Mouse (Mus musculus) testis, adult 2 months (tissue): ENCODE data around the gene Ablim1. TPM values are rescaled to one million over a fixed set of nuclear protein-coding genes. Genes with fewer than 3 reads are reported as not detected.

Source experiments
- H3K27ac ChIP-seq: fragments of 200-500 bp; 2 replicates; pipeline ENCODE4 v1.5.1; 2012; ENCODE audit warnings: low read depth, low read length; ENCODE audit not compliant: control insufficient read depth, insufficient read depth
- H3K27me3 ChIP-seq: fragments of 200-500 bp; 2 replicates; pipeline ENCODE4 v1.6.1; 2012; ENCODE audit warnings: mild to moderate bottlenecking, low read length, moderate library complexity; ENCODE audit not compliant: control insufficient read depth, insufficient read depth
- H3K36me3 ChIP-seq: fragments of 200-500 bp; 2 replicates; pipeline ENCODE4 v1.6.1; 2012; ENCODE audit warnings: mild to moderate bottlenecking, low read length; ENCODE audit not compliant: control insufficient read depth, insufficient read depth
- H3K4me1 ChIP-seq: fragments of 200-500 bp; 2 replicates; pipeline ENCODE4 v1.6.1; 2012; ENCODE audit warnings: low read length; ENCODE audit not compliant: control insufficient read depth, insufficient read depth
- H3K4me3 ChIP-seq: fragments of 200-500 bp; 2 replicates; pipeline ENCODE4 v1.5.1; 2012; ENCODE audit warnings: low read depth, mild to moderate bottlenecking, low read length, moderate library complexity, mixed read lengths; ENCODE audit not compliant: control insufficient read depth
- CTCF ChIP-seq: fragments of 200-500 bp; IDR thresholded peaks from 2 replicates; pipeline ENCODE4 v1.5.1; 2012; ENCODE audit warnings: low read depth, mild to moderate bottlenecking, inconsistent platforms, low read length, moderate library complexity; ENCODE audit not compliant: control insufficient read depth, insufficient read depth, insufficient replicate concordance
- POLR2A ChIP-seq: fragments of 200-500 bp; IDR thresholded peaks from 2 replicates; pipeline ENCODE4 v1.6.1; 2012; ENCODE audit warnings: low read depth, mild to moderate bottlenecking, inconsistent platforms, low read length, moderate library complexity; ENCODE audit not compliant: control insufficient read depth
- polyA plus RNA-seq: library from polyadenylated mRNA; depleted of rRNA; stranded (reverse); fragments of >200 nt; gene quantifications from 2 replicates; pipeline ENCODE4 v1.2.3, GENCODE M21; 2012

Ablim1 gene
- polyA plus RNA-seq, 1 experiment: 3.0 TPM

- no peak for TF ChIP-seq POLR2A
- TF ChIP-seq CTCF: no peak
- Histone ChIP-seq H3K4me3 (no peak overlapping the region), H3K27ac (no peak overlapping the region), H3K36me3 (no peaks in the 10 kb centered on the region), H3K4me1 (no peaks in the 10 kb centered on the region; the same call in 1 of the 2 replicates), H3K27me3 (no peaks in the 10 kb centered on the region)
These were observed 208.2 kb downstream of the Ablim1 start for GRCm38 (mm10) chr19:57106513-57106912.

GRCm38 (mm10) chr19:57106031-57106430, 208.7 kb downstream of the Ablim1 start:
- TF ChIP-seq CTCF (no peak), POLR2A (no peak)
- Histone ChIP-seq H3K27me3 (no peaks in the 10 kb centered on the region), H3K4me3 (no peak overlapping the region), H3K36me3 (no peaks in the 10 kb centered on the region), H3K4me1 (no peaks in the 10 kb centered on the region; the same call in 1 of the 2 replicates), H3K27ac (no peak overlapping the region)

GRCm38 (mm10) chr19:57105156-57105555, 209.6 kb downstream of the Ablim1 start:
- H3K4me3 ChIP-seq: no peak overlapping the region
- no peak overlapping the region for H3K27ac ChIP-seq
- no peaks in the 10 kb centered on the region; the same call in 1 of the 2 replicates for H3K4me1 ChIP-seq
- no peaks in the 10 kb centered on the region for H3K27me3 ChIP-seq
- H3K36me3 ChIP-seq: no peaks in the 10 kb centered on the region
- TF ChIP-seq POLR2A: no peak
- no peak for TF ChIP-seq CTCF

- TF ChIP-seq POLR2A (no peak), CTCF (no peak)
- H3K36me3 ChIP-seq: no peaks in the 10 kb centered on the region
- no peaks in the 10 kb centered on the region for H3K27me3 ChIP-seq
- H3K4me3 ChIP-seq: no peak overlapping the region
- no peaks in the 10 kb centered on the region; the same call in 1 of the 2 replicates for H3K4me1 ChIP-seq
- H3K27ac ChIP-seq: no peak overlapping the region
These were observed 210.5 kb downstream of the Ablim1 start for GRCm38 (mm10) chr19:57104171-57104748.

- Histone ChIP-seq H3K27me3 (no peaks in the 10 kb centered on the region), H3K27ac (no peak overlapping the region), H3K4me1 (no peaks in the 10 kb centered on the region; the same call in 1 of the 2 replicates), H3K36me3 (no peaks in the 10 kb centered on the region), H3K4me3 (no peak overlapping the region)
- TF ChIP-seq CTCF (no peak), POLR2A (no peak)
These were observed 211.3 kb downstream of the Ablim1 start for GRCm38 (mm10) chr19:57103360-57103958.

- H3K27me3 ChIP-seq: no peaks in the 10 kb centered on the region
- H3K4me1 ChIP-seq: no peaks in the 10 kb centered on the region; the same call in 1 of the 2 replicates
- no peaks in the 10 kb centered on the region for H3K36me3 ChIP-seq
- no peak overlapping the region for H3K4me3 ChIP-seq
- H3K27ac ChIP-seq: no peak overlapping the region
- TF ChIP-seq CTCF (no peak), POLR2A (no peak)
These were observed 212.7 kb downstream of the Ablim1 start for GRCm38 (mm10) chr19:57101986-57102385.

- Histone ChIP-seq H3K27ac (no peak overlapping the region), H3K36me3 (no peaks in the 10 kb centered on the region), H3K4me1 (no peaks in the 10 kb centered on the region; the same call in 1 of the 2 replicates), H3K4me3 (no peak overlapping the region), H3K27me3 (no peaks in the 10 kb centered on the region)
- no peak for TF ChIP-seq POLR2A
- no peak for TF ChIP-seq CTCF
These were observed 213.8 kb downstream of the Ablim1 start for GRCm38 (mm10) chr19:57100753-57101446.
